Mouse (Mus musculus) embryo, embryonic 9.5 days (tissue): ENCODE results near the gene Usp6nl.

Experiments
- DNase-seq: peaks from one replicate; pipeline ENCODE4 v3.0.0-alpha.2; 2017; ENCODE audit errors: extremely low spot score

Usp6nl gene

DNA sequence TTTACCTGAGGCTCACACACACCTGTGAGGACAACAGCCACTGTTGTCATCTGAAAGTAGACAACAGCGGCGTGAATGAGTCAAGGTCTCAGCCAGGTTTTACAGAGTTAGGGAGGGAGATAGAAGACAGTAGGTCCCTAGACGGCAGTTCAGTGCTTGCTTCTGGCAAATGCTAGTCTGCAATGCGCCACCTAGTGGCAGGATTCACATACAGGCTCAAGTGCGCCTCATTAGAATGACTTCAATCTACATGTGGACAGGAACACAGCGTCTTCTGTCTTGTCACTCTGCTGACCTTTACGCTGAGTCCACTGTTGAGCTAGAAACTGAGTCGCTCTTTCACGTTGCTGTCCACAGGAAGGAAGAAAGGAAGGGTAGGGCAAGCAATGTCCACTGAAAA is 146.7 kb downstream of the Usp6nl start:
- peak; percentile 71 for DNase-seq

DNA sequence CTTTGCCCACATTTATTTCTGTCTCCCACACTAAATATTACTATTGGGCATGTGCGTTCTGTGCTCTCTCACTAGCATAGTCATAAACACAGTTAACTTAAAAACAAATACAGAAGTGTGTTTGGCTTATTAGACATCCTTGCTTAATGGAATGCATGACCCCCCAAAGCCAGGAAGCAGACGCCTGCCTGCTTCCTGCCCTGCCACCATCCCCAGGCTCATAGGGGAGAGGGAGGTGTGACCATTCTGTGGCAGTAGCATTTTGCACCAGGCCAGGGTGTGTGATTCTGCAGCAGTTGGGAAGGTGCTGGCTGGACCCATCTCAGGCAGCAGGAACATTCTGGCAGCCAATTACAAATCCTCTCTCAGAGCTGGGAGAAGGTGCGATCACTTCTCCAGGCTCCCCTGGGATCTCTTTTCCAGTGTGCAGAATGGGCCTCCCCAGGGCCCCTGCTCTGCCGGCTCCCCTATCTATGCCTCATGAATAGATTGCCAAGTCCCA is 148.7 kb downstream of the Usp6nl start:
- no peak for DNase-seq

DNA sequence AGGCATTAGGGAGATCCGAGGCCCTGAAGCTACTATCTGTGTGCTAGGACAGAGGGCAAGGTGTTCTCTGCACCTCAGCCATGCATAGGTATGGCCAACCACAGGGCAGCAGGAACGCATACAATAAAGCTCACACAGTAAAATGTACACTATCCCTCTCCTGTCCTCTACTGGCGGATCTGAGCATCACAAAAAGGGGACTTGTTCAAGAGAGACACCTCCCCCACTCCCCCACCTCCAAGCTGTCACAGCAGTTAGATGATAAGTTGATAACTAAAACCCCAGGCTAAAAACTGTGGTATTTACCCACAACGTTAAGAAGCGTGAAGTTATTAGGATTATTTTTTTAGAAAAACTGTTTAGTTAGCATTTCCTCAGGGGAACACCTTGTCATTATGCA is 151.4 kb downstream of the Usp6nl start:
- no peak for DNase-seq

DNA sequence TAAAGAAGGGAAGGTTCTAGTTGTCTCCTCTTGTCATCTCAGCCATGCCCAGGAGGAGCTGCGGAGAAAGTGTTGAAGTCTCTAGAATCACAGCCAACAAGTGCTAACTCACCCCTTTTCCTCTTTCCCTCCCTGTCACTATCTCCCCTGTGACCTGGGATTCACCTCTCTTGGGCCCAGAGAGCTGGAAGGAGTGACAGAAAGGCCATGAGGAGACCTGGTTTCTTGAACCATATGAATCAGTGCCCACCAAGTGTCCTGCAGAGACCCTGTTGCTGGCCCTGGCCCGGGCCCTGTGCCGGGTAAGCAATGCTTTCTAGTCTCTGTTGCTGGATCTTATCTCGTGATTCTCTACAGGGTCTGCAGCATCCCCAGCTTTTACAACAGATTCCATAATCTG is 155.4 kb downstream of the Usp6nl start:
- no peak for DNase-seq

DNA sequence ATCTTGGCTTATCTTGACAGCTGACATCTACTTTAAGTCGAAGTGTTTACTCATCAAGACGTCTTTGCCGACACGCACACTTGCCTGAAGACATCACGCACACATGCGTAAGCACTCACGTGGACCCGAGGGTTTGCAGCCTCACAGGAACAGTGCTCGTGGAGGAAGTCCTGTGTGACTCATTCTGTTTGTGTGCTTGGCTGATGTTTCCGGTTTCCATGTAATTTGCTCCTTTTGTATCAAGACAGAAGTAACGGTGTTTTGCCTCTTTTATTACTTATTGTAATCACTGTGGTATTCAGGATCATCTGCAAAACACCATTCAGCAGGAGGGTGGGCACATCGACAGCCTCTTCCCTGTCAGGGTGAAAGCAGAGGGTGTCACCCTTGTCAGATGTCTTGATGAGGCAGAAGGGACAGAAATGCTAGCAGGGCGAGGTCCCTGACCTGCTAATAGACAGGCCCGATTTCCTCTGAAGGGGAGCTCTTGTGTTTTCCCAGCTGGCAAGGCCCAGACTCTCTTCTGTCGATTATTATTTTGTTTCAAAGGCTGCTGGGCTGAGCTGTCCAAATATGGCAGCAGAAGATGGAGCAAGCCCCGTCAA is 156.0 kb downstream of the Usp6nl start:
- DNase-seq: no peak

DNA sequence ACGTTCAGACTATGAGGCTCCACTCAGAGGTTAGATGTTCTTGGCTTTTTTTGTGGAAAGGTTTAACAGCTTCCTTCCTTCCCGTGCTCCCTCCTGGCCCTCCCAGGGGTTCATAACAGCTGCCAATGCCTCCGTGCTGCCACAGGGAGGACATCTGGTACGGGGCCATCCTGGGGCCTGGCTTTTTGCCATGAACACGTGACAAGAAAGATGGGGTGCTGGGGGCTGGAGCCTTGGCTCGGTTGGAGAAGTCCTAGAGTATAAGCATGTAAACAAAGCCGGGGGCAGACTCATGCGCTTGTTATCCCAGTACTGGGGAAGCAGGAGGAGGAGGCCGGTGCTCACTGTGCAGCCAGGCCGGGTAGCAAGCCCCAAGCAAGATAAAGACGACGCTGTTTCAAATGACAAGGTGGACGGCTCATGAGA is 156.5 kb downstream of the Usp6nl start:
- no peak for DNase-seq

DNA sequence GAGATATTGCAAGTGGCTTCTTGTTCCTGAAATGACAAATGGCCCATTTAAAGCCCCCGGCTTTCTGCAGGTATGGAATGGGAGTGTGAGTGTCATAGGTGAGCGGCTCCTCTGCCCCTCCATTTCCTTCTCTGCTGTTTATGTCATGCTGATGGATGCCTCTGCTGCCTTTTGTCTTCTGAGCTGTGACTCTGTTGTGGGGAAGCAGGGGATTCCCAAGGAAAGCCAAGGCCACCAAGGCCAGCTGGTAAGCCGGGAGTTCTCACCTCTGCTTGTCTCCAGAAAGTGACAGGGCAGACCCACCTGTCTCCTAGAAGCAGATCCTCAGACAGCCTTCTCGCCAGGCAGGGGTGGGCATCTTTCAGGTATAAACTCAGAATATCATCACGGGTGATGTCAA is 157.2 kb downstream of the Usp6nl start:
- DNase-seq: no peak

DNA sequence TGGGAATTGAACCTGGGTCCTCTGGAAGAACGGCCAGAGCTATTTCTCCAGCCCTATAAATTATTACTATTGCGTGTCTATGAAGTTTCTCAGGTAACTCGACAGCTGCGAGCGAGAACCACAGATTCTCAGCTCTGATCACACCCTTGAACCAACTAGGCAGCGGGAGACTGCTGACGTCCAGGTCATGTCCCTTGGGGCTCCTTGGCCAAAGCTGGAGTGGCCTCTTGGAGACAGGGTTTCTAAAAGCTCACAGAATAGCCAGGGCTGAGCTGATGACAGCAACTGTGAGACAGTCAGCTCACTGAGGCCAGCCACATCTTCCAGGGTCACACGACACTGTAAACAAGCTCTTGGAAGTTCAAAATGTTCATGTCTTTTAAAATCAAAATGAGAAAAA is 159.5 kb downstream of the Usp6nl start:
- DNase-seq: no peak

DNA sequence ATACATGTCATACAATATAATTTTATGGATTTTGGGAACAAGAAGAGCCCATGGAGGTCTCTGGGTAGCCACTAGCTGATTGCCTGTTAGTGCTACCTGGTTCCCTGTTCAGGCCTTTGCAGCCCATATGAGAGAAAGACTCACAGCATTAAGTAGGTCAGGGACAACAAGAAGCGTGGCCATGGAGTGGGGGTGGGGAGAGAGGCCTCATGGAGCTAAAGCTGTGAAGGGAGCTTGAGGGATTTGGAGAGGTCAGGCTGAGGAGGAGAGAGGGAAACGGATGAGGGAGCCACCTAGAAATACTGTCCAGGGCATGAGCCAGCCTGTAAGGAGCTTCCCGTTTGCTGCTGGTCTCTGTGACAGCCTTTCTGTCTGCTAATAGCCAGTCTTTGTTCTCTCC is 159.9 kb downstream of the Usp6nl start:
- no peak for DNase-seq

DNA sequence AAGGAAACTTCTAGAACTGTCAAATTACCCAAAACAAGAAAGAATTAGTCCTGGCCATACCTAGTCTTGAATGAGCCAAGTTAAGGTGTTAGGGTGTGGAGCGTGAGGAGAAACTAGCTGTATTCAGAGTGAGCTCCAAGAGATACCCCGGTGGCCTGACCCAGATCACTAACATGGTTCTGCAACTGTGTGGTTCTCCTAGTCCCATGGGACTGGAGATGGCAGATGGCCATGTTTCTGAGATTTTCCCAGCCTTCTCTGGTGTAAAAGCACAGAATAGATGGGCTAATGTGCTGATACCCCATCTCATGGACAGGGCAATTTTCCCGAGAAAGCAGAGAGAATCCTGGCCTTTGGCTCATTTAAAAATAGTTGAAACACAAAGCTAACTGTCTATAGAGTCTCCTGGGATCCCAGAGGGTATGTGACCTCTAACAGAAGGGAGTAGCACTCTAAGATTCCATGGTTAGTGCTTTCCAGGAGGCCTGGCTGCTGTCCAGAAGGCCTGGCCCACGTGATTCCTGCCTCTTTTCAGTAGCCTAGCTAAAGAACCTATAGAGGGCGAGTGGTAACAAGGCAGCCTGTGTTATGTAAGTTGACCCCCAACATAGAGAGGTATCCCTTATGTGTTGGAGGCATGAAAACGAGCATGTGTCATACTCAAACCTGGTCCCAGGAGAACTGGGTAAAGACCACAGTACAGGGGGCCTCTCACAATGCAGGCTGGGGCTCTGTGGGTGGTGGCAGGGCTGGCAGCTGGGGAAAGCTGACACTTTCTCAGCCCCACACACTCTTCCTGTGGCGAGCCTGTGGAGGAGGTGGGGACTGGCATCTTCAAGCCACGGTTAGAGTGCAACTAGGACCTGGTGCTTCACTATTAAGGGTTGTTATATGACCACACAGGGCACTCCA is 160.9 kb downstream of the Usp6nl start:
- no peak for DNase-seq

DNA sequence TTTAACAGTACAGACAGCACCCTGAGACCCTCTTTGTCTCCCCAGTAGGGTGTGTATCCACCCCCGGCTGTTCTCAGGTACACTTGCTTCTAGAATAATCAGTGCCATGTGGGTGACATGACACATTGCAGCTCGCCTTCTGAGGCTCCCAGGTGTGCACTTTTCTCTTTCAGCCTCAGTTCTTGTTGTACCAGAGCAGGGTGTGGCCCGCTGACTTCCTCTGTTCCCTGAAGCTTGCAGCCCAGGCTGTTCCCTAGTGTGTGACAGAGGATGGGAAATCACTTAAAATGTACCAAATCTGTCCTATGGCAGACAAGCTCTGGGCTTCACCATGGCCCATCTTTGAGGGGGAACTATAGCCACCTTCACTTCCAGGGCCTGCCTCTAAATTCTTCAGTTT is 161.7 kb downstream of the Usp6nl start:
- no peak for DNase-seq

DNA sequence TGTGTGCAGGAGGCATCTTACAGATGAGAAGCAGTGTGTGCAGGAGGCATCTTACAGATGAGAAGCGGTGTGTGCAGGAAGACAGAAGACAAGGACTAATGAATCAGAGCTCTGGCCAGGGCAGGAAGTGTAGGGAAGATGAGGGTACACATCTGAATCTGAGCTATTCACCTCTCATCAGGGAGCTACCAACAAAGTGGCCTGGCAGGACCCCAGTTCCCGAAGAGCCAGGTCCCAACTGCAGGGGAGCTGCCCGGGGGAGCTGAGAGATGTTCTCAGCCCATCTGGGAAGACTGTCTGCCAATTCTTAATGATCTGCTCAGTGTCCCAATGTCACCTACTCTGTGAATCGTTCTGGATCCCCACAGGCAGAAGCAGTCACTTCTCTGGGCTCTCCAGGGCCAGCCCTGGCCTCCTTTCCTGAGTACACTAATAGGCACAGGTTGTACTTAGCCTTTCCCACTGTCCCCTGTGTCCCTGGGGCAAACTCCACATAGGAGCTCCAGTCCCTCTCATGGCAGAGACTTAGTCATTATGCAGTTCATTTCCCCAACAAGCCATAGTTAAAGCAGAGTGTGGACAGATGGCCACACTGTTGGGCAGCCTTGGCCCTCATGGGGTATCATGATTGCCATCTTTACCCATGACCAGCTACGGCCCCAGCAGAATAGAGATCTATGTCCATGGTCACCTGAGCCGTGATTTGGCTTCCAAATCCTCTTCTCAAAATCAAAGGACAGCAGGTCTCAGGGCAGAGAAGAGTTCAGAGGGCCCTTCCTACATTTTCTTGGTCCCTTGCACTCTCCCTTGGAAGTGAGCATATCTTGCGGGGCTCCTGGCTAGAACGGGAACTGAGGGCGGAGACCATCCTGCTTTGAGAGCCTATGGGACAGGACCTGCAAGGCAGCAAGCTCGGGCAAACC is 165.4 kb downstream of the Usp6nl start:
- no peak for DNase-seq

DNA sequence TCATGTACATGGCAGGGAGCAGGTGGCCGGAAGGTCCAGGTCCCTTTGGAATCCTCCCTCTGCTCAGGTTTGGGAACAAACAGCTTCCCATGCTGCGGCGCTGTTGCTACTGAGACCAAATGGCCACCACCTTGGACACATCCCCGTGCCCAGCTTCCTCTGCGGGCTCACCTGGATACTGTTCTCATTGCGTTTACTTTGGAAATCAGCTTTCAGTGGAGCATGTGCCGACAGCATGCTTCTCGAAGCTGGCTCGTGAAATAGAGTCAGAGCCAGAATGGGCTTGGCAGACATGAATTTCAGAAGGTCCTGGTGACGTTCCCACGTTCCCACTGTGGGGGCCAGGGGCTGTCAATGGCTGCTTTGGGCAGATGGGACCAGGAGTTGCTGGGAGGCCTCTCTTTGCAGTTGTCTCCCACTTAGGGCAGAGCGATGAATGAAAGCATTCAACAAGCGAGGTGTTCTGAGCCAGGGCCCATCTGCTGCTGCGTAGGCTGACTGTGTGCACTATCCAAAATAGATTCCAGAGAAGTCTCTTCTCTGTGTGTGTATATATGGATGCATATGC is 166.1 kb downstream of the Usp6nl start:
- no peak for DNase-seq

DNA sequence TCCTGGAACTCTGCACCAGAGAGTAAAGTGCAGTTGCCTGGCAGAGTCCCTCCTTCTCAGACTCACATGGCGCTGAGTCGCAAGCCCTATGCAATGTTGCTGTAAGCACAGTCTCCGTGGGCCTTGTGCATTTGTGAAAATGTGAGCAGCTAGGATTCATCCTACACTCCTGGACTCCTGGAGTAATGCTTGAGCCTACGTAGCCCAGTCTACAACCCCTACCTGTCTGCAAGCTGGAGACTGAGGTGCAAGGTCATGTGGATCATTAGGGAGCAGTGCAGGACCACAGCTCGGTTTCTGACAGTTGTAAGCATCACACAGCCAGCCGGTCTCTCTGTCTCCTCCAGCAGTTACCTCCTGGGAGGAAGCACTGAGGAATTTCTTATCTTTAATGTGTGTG is 167.6 kb downstream of the Usp6nl start:
- no peak for DNase-seq

DNA sequence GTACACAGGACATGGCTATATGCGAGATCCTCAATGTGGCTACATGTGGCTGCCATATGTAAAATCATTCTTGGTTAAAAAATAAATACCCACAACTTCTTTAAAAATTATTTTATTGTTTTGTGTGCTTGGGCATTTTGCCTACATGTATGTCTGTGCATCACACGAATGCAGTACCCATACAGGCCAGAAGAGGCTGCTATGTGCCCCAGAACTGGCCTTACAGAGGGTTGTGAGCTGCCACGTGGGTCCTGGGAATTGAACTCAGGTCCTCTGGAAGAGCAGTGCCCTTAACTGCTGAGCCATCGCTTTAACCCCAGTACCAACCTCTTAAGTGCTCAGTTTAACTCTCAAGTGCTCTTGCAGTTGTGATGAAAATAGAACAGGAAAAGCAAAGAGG is 168.4 kb downstream of the Usp6nl start:
- no peak for DNase-seq

DNA sequence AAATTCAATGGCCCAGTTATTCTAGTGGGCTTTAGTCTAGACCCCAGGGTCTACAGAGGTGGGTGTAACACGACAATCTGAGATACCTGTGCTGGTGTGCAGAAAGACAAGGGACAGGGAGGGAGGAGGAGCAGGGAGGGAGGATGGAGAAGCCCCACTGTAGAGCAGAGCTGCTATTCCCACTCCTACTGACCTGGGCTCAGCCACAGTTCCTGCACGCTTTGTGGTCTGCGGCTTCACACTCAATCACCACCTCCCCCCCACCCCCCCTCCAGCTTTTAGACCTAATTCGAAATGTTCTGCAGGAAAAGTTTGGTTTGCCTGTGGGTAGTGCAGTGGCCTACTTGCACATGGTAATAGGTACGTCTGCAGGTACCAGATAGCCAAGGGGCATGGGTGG is 171.4 kb downstream of the Usp6nl start:
- no peak for DNase-seq
